Mouse (Mus musculus): ENCODE data around the gene Cx3cr1. TPM values are rescaled to one million over a fixed set of nuclear protein-coding genes. Genes with fewer than 3 reads are reported as not detected.

The Cx3cr1 gene
- polyA plus RNA-seq, 1 experiment = 6.4 TPM

- peak; percentile 92 for DNase-seq (ENCODE audit: low read depth)
- TF ChIP-seq POLR2A (IDR thresholded peaks at IDR 0.05; ENCODE audit: borderline replicate concordance, extremely low read depth, insufficient read depth, insufficient read length, poor library complexity, severe bottlenecking) = no peak
- TF ChIP-seq CTCF (IDR thresholded peaks at IDR 0.05; ENCODE audit: borderline replicate concordance, extremely low read depth, insufficient read depth, insufficient read length) = no peak
Observed at GRCm38 (mm10) chr9:119970763-119971656, 98.7 kb downstream of the Cx3cr1 start.

GRCm38 (mm10) chr9:119970221-119970620 lies 99.5 kb downstream of the Cx3cr1 start:
- no peak for DNase-seq (ENCODE audit: low read depth)

GRCm38 (mm10) chr9:119969811-119970210 lies 99.9 kb downstream of the Cx3cr1 start:
- no peak for DNase-seq (ENCODE audit: low read depth)
- no peak for TF ChIP-seq POLR2A (IDR thresholded peaks at IDR 0.05; ENCODE audit: borderline replicate concordance, extremely low read depth, insufficient read depth, insufficient read length, poor library complexity, severe bottlenecking)

More at GRCm38 (mm10) chr9:119970221-119970620, 99.5 kb downstream of the Cx3cr1 start:
- TF ChIP-seq POLR2A (IDR thresholded peaks at IDR 0.05; ENCODE audit: borderline replicate concordance, extremely low read depth, insufficient read depth, insufficient read length, poor library complexity, severe bottlenecking) (no peak), CTCF (IDR thresholded peaks at IDR 0.05; ENCODE audit: borderline replicate concordance, extremely low read depth, insufficient read depth, insufficient read length) (peak; percentile 38; the same call in 1 of the 2 replicates)

GRCm38 (mm10) chr9:119966221-119966910 lies 103.3 kb downstream of the Cx3cr1 start:
- no peak for DNase-seq (ENCODE audit: low read depth)
- TF ChIP-seq POLR2A (IDR thresholded peaks at IDR 0.05; ENCODE audit: borderline replicate concordance, extremely low read depth, insufficient read depth, insufficient read length, poor library complexity, severe bottlenecking) = no peak
- TF ChIP-seq CTCF (IDR thresholded peaks at IDR 0.05; ENCODE audit: borderline replicate concordance, extremely low read depth, insufficient read depth, insufficient read length) = no peak

- no peak for DNase-seq (ENCODE audit: low read depth)
- no peak for TF ChIP-seq CTCF (IDR thresholded peaks at IDR 0.05; ENCODE audit: borderline replicate concordance, extremely low read depth, insufficient read depth, insufficient read length)
Observed at GRCm38 (mm10) chr9:119965186-119965585, 104.5 kb downstream of the Cx3cr1 start.

GRCm38 (mm10) chr9:119964206-119964605 lies 105.5 kb downstream of the Cx3cr1 start:
- no peak for DNase-seq (ENCODE audit: low read depth)
- TF ChIP-seq POLR2A (IDR thresholded peaks at IDR 0.05; ENCODE audit: borderline replicate concordance, extremely low read depth, insufficient read depth, insufficient read length, poor library complexity, severe bottlenecking) = no peak
- no peak for TF ChIP-seq CTCF (IDR thresholded peaks at IDR 0.05; ENCODE audit: borderline replicate concordance, extremely low read depth, insufficient read depth, insufficient read length)

- peak; percentile 69 for TF ChIP-seq CTCF (IDR thresholded peaks at IDR 0.05; ENCODE audit: borderline replicate concordance, extremely low read depth, insufficient read depth, insufficient read length)
- TF ChIP-seq POLR2A (IDR thresholded peaks at IDR 0.05; ENCODE audit: borderline replicate concordance, extremely low read depth, insufficient read depth, insufficient read length, poor library complexity, severe bottlenecking) = no peak
- peak; percentile 64 for DNase-seq (ENCODE audit: low read depth)
Observed at GRCm38 (mm10) chr9:119962987-119963667, 106.6 kb downstream of the Cx3cr1 start.

GRCm38 (mm10) chr9:119962216-119962615 lies 107.5 kb downstream of the Cx3cr1 start:
- TF ChIP-seq POLR2A (IDR thresholded peaks at IDR 0.05; ENCODE audit: borderline replicate concordance, extremely low read depth, insufficient read depth, insufficient read length, poor library complexity, severe bottlenecking) = no peak
- no peak for TF ChIP-seq CTCF (IDR thresholded peaks at IDR 0.05; ENCODE audit: borderline replicate concordance, extremely low read depth, insufficient read depth, insufficient read length)
- DNase-seq (ENCODE audit: low read depth) = no peak

GRCm38 (mm10) chr9:119958835-119959234 lies 110.8 kb downstream of the Cx3cr1 start:
- no peak for DNase-seq (ENCODE audit: low read depth)
- TF ChIP-seq CTCF (IDR thresholded peaks at IDR 0.05; ENCODE audit: borderline replicate concordance, extremely low read depth, insufficient read depth, insufficient read length) = no peak
- no peak for TF ChIP-seq POLR2A (IDR thresholded peaks at IDR 0.05; ENCODE audit: borderline replicate concordance, extremely low read depth, insufficient read depth, insufficient read length, poor library complexity, severe bottlenecking)

- no peak for DNase-seq (ENCODE audit: low read depth)
- TF ChIP-seq POLR2A (IDR thresholded peaks at IDR 0.05; ENCODE audit: borderline replicate concordance, extremely low read depth, insufficient read depth, insufficient read length, poor library complexity, severe bottlenecking) = no peak
- no peak for TF ChIP-seq CTCF (IDR thresholded peaks at IDR 0.05; ENCODE audit: borderline replicate concordance, extremely low read depth, insufficient read depth, insufficient read length)
Observed at GRCm38 (mm10) chr9:119951388-119951787, 118.3 kb downstream of the Cx3cr1 start.

- peak; percentile 62 for DNase-seq (ENCODE audit: low read depth)
- TF ChIP-seq POLR2A (IDR thresholded peaks at IDR 0.05; ENCODE audit: borderline replicate concordance, extremely low read depth, insufficient read depth, insufficient read length, poor library complexity, severe bottlenecking) (no peak), CTCF (IDR thresholded peaks at IDR 0.05; ENCODE audit: borderline replicate concordance, extremely low read depth, insufficient read depth, insufficient read length) (no peak)
Observed at GRCm38 (mm10) chr9:119950434-119950833, 119.2 kb downstream of the Cx3cr1 start.

Measured in brain, embryonic 14.5 days (tissue).